Mouse (Mus musculus) left cerebral cortex, adult 18-20 months (tissue): ENCODE data around the gene Mael. TPM values are rescaled to one million over a fixed set of nuclear protein-coding genes. Genes with fewer than 3 reads are reported as not detected.

Experiments
- DNase-seq, 2 experiments: peaks; one replicate each; pipeline ENCODE4 v3.0.0; 2021 to 2022; ENCODE audit warnings: low spot score in 2 of 2, mixed read lengths in 1 of 2
- long read RNA-seq, 2 experiments: library from polyadenylated mRNA; stranded (forward); transcript quantifications; one replicate each; pipeline ENCODE4 v2.0.0; 2021
- total RNA-seq, 2 experiments: library from RNA; stranded (reverse); gene quantifications; 2 replicates each; pipeline ENCODE4 v1.2.3; 2021

Mael gene
- under 1 TPM in 1 of 2 experiments, not detected in 1; 0.28 TPM for total RNA-seq
- long read RNA-seq, experiment 1, result 0 reads
- long read RNA-seq, experiment 2, result 0 reads

- no peak for DNase-seq
These were observed at the start of gene Mael for GRCm38 (mm10) chr1:166238315-166238969. Gene Mael (minus strand): TSS chr1:166238747.

DNA sequence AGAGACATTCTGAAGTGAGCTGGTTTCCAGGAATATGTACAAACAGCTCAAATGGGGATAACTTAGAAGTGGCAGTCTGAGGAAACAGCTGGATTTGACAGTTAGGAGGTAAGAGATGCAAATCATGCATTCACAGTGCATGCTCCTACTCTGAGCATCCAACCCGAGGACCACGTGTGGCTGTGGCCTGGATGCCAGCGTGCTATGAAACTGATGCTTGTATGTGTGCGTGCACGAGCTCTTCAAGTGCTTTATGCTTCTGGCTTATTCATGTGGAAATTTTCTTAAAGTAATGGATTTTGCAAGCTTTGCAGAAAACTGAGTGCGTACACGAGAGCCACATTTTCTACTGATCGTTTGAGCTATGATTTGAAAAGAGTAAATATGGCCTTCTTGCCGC, 47.7 kb upstream of the Mael start:
- no peak for DNase-seq

DNA sequence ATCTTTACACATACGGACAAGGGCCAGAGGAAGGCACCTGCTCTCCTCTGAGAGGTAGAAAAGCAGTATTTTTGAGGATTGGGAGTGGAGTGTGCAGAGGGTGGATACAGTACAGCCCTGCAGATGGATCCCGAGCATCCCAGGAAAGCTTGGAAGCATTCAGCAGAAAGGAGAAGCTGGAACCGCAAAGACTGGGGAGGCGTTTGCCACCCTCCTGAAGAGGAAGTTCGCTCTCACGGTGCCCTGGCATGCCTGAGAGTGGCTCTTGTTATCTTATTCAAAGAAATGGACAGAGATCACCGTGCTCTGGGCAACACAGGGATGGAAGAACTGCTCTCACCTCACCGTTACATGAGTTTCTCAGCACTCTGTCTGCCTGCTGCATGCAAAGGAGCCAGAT, 45.8 kb upstream of the Mael start:
- no peak for DNase-seq

- DNase-seq, result no peak
These were observed 44.9 kb upstream of the Mael start for GRCm38 (mm10) chr1:166283451-166283850.

DNA sequence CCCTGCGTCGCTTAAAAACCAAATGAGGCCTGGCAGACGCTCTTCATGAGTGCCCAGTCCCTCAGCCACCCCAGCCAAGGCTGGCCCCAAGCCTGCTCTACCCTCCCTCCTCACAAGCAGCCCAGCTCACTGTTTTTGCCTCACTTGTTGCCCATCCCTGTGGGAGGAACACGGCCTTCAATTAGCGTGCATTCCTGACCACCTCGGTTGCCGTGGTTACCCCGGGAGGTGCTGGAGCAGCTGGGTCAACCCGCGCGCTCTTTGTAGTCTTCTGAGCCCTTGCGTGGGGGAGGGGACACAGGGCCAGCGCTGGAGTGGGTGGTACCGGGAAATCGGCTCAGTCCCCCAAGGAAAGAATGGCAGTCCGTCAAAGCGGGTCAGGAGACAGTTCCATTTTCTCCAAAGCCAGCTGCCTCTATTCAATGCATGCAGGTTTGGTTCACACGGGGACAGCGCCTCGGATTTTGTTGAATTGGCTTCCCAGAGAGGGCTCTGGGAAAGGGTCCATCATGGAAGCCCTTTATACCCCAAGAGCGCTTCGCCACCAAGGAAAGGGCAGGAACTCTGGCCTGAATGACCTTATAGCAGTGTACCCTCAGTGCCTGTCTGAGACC, 44.2 kb upstream of the Mael start:
- peak in 1 of 2 experiments; percentile 62 for DNase-seq

DNA sequence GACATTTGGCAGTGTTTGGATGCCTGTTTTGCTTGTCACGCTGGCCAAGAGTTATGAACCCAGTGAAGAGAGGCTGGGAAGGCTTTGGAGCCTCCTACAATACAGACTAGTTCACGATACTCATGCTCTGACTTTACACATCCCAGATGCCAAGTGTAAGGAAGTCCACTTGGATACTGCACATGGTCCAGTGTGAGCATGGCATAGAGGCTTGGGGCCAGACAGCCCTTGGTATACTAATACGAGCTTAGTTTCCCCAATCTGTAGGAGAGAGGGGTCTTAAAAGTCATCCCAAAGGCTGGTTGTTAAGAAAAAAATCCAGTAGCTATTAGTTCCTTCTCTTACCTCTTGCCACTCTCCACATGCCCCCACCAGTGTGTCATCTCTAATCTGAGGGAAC, 43.3 kb upstream of the Mael start:
- DNase-seq, result no peak

DNA sequence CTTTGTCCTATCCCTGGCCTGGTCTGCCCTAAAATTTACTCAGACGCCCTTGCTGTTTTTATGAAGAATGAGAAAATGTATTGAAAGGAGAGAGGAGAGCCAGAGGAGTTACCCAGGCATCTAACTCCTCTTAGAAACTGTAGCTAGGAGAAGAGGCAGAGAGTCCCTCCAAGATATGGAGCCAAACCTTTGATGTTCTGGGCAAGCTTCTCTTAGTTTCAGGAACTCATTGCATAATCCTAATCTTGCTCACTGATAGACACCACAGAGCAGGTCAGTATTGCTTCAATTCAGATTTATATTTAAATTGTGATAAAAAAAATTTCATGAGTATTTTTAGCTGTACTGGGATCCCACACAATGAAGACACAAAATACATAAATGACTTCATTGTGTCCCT, 42.7 kb upstream of the Mael start:
- DNase-seq, result no peak

DNA sequence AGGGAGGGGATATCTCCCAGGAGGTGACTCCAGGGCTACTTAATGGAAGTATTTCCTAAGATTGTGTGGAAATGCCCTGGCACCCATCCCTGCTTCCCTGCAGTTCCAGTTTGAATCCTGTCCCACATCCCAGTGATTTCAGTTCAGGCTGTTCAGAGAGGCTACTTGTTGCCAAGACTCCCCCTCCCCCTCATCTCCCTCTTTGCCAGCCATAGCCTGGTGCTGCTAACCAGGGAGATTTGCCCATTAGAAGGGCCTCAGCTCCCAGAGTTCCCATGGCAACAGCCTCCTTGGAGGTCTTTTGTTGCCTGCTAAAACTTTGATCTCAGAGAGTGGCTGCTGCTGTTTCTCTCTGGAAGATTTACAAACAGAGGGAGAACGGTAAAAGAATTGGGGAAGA, 42.0 kb upstream of the Mael start:
- DNase-seq, result no peak

DNA sequence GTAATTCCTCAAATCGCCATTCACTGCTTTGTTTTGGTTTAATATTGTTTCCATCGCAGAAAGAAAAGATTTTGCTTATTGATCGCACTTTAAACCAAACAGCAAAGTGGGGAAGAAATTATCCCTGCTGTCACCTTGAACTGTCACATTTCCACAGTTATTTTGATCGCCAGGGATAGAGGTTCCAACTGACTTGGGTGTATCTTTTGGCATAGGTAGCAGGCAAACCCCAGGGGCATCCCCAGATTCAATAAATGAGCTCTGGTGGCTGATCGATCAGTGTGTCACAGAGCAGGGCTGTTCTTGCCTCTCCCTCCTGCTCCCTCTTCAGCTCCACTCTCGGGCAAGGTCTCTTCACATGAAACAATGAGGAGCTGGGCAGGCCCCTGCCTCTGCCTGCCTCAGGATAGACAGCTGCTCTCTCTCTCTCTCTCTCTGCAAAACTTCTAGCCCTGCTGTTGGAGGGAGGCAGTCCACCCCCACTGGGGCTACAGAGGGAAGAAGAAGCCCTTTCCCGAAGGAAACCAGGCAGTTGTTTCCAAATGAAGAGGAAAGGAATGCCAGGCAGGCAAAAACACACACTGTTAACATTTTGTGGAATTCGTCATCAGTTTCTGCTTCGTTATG, 41.1 kb upstream of the Mael start:
- DNase-seq, result no peak

DNA sequence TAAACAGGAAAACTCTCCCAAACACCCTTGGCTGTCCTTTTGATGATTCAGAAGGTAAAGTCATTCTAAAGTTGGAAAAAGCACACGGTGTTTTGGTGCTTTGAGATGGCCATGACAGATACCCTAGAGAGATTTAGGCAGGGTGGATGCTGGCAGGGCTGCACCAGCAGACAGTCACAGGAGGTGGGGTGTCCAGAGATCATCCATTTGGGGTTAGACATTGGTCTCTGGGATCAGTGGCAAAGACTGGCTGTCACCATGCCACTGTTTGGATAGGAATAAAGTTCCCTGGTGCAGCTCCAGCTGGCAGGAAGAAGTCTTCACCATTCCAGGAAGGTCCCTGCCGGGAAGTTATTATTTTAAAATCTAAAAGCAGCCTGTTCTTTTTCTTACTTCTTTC, 40.2 kb upstream of the Mael start:
- no peak for DNase-seq

DNA sequence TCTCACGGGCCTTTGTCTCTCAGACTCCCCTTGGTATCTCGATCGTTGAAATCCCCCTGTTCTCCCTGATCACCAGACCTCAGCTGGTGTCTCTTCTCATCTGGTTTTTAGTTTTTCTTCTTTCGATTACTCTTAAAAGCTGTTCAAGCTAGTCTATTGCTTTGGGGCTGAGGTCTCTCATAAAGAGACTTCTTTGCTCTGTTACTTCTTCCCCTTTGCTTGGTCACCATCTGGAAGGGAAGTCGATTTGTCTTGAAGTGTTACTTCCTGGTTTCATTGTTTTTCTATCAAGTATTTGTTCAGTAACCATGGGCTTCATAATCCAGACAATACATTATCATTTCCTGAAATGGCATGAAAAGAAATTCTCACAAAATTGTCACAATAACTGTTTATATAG, 29.7 kb upstream of the Mael start:
- DNase-seq, result no peak

DNA sequence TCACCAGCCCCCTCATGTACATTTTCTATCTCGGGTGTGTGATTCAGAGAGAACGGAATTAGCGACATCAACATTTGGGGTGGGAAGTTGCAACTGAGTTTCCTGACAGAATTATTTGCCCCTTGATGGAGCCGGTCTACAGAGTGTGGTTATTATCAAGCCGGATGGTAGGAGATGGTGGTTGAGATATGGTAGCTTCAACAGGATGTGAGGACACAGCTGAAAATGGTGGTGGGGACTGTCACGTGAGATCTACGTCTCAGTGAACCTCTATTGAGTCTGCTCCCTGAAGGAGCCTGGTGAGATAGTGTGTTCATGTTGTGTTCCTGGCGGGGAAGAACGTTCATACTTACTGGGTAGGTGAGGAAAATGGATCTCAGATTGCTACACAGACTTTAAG, 28.4 kb upstream of the Mael start:
- no peak for DNase-seq

- no peak for DNase-seq
These were observed 27.6 kb upstream of the Mael start for GRCm38 (mm10) chr1:166266001-166266705.

- no peak for DNase-seq
These were observed 21.0 kb upstream of the Mael start for GRCm38 (mm10) chr1:166259526-166259925.

DNA sequence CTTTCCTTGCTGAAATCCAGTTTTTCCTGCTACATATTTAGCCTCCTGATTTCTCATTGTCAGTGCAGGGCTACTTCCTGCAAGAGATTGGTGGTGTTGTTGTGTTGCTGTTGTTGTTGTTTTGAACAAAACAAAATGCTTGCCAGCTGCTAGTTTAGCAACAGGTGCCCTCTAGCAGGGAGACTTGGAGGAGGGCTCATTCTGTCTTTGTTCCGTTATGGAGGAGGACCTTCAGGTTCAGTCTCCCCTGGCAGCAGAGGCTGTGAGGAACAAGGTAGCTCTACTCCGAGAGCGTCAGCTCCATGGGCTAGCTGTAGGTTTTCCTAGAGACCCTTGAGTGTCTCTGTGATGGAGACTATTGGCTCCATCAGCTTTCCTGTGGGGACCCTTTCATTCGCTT, 18.4 kb upstream of the Mael start:
- DNase-seq, result no peak

- DNase-seq, result no peak
These were observed 17.8 kb upstream of the Mael start for GRCm38 (mm10) chr1:166256302-166256701.

DNA sequence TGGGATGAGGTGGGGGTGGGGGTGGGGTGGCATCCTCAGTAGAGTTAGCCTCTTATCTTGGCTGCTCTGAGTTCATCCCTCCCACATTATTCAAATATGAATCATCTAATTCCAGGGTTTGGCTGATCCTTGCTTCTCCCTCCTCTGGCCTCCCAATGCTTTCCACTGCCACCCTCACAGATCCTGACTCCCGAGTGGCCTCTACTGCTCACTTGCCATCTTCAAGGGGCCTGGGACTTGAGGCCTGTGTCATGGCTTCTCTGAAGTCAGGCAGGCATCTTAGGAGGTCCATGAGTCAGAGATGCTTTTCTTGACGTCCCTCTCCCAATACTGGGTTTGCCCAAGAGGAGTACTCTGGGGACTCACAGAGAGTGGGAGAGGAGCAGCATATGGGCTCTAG, 17.1 kb upstream of the Mael start:
- peak in 1 of 2 experiments; percentile 39 for DNase-seq

- DNase-seq, result no peak
These were observed 16.5 kb upstream of the Mael start for GRCm38 (mm10) chr1:166255091-166255490.

DNA sequence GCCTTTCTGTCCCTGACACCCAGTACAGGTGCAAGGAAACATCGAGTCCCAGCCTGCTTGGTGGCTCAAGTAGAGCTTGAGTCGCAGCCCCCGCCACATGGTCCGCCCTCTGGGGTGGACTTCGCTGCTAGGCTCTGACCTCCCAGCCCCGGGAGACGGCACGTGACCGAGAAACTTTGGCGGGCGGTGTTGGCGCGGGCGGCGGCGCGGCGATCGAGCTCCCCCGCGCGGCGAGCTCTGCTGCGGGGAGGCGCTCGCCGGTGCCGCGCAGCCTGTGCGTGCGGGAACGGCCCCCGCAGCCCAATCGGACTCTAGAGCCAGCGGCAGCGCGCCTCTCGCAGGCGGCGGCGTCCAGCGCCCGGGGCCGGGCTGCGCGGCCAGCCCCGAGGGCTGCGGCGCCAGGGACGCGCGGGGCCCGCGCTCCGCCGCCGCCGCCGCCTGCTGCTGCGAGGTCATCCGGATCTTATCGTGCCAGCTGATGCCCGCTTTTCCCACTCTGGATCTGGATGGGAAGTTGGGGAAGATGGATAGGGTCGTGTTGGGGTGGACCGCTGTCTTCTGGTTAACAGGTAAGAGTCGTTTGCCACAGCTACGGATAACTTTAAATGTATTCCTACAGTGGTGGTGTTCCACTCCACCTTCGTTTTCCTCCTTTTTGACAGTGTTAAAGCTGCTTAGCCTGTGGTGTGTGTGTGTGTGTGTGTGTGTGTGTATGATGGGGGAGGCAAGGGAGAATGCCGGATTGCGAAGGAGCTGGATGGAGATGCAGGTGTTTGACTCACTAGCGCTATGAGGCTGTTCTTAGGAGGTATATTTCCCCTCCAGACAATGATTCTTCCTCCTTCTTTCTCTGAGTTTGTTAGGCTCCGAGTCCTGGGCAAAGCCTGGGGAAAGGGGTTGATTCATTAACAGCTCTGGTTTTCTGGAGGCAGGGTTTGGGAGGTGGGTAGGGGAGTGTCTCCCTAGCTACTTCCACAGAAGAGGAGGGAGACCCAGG, 15.6 kb upstream of the Mael start, which contains the start of gene Ildr2:
Gene Ildr2 (plus strand): TSS at position 242 of the 997 bp plus-strand sequence.
- DNase-seq, result peak; percentile 66 to 73

DNA sequence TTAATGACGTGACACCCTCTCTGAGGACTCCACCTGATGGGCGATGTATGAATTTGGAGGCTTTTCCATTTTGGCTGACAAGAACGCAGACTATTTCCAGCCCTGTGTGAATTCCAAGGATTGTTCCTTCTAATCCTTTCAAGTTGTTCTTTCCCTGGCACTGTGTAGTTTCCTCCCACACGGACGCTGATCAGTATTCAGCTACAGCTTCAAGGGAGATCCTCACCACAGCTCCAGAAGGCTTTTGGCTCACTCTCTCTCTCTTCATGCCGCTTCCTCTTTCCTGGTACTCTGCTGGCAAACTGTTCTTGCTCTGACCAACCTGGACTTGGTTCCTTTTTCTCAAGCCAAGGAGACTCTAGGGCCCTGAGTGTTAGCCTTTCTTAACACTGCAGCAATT, 5.7 kb upstream of the Mael start:
- peak in 1 of 2 experiments; percentile 74 for DNase-seq

DNA sequence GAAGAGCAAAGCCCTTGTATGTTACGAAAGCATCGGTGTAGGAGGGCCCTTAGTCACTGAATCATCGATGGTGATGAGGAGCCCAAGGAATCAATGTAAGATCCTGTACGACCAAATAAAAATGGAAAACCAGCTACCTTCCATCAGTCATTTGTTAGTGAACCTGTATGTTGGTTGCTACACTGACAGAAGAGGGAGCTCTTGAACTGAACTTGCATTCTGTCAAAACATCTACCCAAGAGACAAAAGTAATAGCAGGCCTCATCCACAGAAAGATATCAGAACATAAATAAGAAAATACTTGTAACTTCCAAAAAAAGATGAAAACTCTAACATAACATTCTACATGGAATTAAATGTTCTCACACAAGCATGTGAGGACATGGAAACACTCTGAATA, 24.4 kb downstream of the Mael start:
- DNase-seq, result no peak
